ENCODE assay signal across 11 mouse cellular contexts in the genomic region with DNA sequence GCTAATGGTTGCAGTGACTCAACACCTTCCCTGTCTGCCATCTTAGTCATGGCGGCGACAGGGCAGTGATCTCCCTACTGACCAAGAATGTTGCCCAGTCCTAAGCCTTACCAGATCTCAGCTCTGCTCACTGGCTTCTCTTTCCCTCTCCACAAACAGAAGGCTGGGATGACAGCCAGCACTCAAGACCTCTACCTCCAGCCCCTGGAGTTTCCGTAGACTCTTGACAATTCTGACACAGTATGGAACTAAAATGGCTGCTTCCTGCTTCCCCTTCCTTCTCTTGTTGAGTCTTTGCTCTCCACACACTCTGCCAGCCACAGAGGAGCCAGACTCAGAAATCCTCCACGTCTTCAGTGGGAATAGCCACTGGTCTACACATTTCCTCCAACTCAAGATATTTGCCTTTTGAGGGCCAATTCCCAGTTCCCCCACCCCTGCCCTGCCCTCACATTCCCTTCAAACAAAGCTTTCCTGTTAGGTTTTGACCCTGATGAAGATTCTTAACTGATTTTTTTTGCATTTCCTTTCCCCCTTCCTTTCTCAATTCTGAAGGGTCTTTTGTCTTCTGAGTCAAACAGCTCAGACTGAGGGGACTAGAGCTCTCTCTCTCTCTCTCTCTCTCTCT. TPM values are rescaled to one million over a fixed set of nuclear protein-coding genes. Genes with fewer than 3 reads are reported as not detected.
DNase-seq lines count a peak whose midpoint lies in the region; ATAC-seq lines count a peak whose summit lies in the region.
"Had no signal": no experiment of that assay in that cellular context is flagged by ENCODE, and none has a peak within 500 bp of the region (broad histone marks: within the 10 kb centered on the region; RNA-seq: fewer than 3 reads in every experiment).

No protein-coding gene starts in this region.

- no peak for DNase-seq in kidney, postnatal 10 days
- peak; percentile 54 for DNase-seq in ZHBTc4 (ENCODE audit: low read depth, low spot score)
- DNase-seq in urinary bladder, postnatal 25 days (ENCODE audit: low spot score): no peak
- no peak for DNase-seq in cerebellum, adult 9-10 months
- DNase-seq: right cerebral cortex, postnatal 4 days had no signal

- 77% methylated on average over 4 of the region's 4 CpGs for whole genome bisulfite sequencing in kidney, embryonic 14.5 days
- WGBS in heart, embryonic 16.5 days: 48% methylated on average over 4 of the region's 4 CpGs
- 79% methylated on average over 4 of the region's 4 CpGs for WGBS in midbrain, embryonic 13.5 days

- no peak overlapping the region for H3K4me3 ChIP-seq in kidney, embryonic 14.5 days (ENCODE audit: low read length)
- no peak overlapping the region for H3K4me3 ChIP-seq in heart, embryonic 16.5 days (ENCODE audit: low read length)
- H3K4me3 ChIP-seq in midbrain, embryonic 13.5 days (replicated peaks): no peak overlapping the region
- H3K4me3 ChIP-seq: megakaryocyte, embryonic 14.5 days had no signal

- no peaks in the 10 kb centered on the region for H3K9me3 ChIP-seq in kidney, embryonic 14.5 days (ENCODE audit: control insufficient read depth, low read length)
- H3K9me3 ChIP-seq in heart, embryonic 16.5 days (replicated peaks; ENCODE audit: control insufficient read depth, low read length): no peaks in the 10 kb centered on the region
- no peaks in the 10 kb centered on the region for H3K9me3 ChIP-seq in midbrain, embryonic 13.5 days
- H3K9me3 ChIP-seq: G1E had no signal

- H3K4me2 ChIP-seq in kidney, embryonic 14.5 days (replicated peaks; ENCODE audit: low read depth, low read length): no peak overlapping the region
- H3K4me2 ChIP-seq in heart, embryonic 16.5 days (ENCODE audit: low read depth, low read length): no peak overlapping the region
- H3K4me2 ChIP-seq in midbrain, embryonic 13.5 days (replicated peaks): no peak overlapping the region

- ATAC-seq in kidney, embryonic 14.5 days (ENCODE audit: low FRiP score, low TSS enrichment): no peak
- ATAC-seq in heart, embryonic 16.5 days (replicated peaks; ENCODE audit: extremely low read depth, insufficient read depth, low FRiP score): no peak
- ATAC-seq in midbrain, embryonic 13.5 days: no peak
- ATAC-seq in megakaryocyte progenitor cell, adult 5-6 weeks (replicated peaks; ENCODE audit: poor library complexity): no peak

- H3K36me3 ChIP-seq in kidney, embryonic 14.5 days (ENCODE audit: control insufficient read depth, insufficient read depth, low read length): no peaks in the 10 kb centered on the region
- H3K36me3 ChIP-seq in heart, embryonic 16.5 days (ENCODE audit: control insufficient read depth, insufficient read depth): no peaks in the 10 kb centered on the region
- H3K36me3 ChIP-seq in midbrain, embryonic 13.5 days: no peaks in the 10 kb centered on the region
- H3K36me3 ChIP-seq: G1E had no signal

- H3K27ac ChIP-seq in kidney, embryonic 14.5 days (ENCODE audit: low read depth, low read length): peak overlapping the region; percentile 96
- H3K27ac ChIP-seq in heart, embryonic 16.5 days (ENCODE audit: low read length): peak overlapping the region; percentile 91
- peak overlapping the region; percentile 83; the same call in 1 of the 2 replicates for H3K27ac ChIP-seq in midbrain, embryonic 13.5 days

- no peaks in the 10 kb centered on the region for H3K27me3 ChIP-seq in kidney, embryonic 14.5 days (ENCODE audit: control insufficient read depth, insufficient read depth, low read length)
- no peaks in the 10 kb centered on the region for H3K27me3 ChIP-seq in heart, embryonic 16.5 days (ENCODE audit: control insufficient read depth, insufficient read depth, low read length)
- no peaks in the 10 kb centered on the region for H3K27me3 ChIP-seq in midbrain, embryonic 13.5 days

- H3K4me1 ChIP-seq in kidney, embryonic 14.5 days (ENCODE audit: control insufficient read depth, insufficient read depth, low read length): peaks cover 57% of the 10 kb centered on the region
- H3K4me1 ChIP-seq in heart, embryonic 16.5 days (ENCODE audit: control insufficient read depth, insufficient read depth, low read length): peaks cover 64% of the 10 kb centered on the region
- H3K4me1 ChIP-seq in midbrain, embryonic 13.5 days (replicated peaks): peaks cover 61% of the 10 kb centered on the region
- H3K4me1 ChIP-seq: megakaryocyte, embryonic 14.5 days had no signal

- no peak overlapping the region for H3K9ac ChIP-seq in kidney, embryonic 14.5 days (ENCODE audit: low read depth, low read length)
- H3K9ac ChIP-seq in heart, embryonic 16.5 days (ENCODE audit: low read length): no peak overlapping the region
- no peak overlapping the region for H3K9ac ChIP-seq in midbrain, embryonic 13.5 days (replicated peaks)

RNA-seq across cellular contexts. Expression of gene Kirrel, which starts 22.3 kb away (rescaled TPM):
- 11.1 and 14.2 TPM in 2 replicates for polyA plus RNA-seq in kidney, embryonic 14.5 days (2014; fragmentation: Nextera tagmentation; extraction: Ambion mirVana)
- polyA plus RNA-seq in heart, embryonic 16.5 days (2015; fragmentation: Nextera tagmentation; extraction: Ambion mirVana): 7.6 and 10.2 TPM in 2 replicates
- 8.4 and 10.1 TPM in 2 replicates for polyA plus RNA-seq in midbrain, embryonic 13.5 days (2015; fragmentation: Nextera tagmentation; extraction: Ambion mirVana)
- total RNA-seq in megakaryocyte progenitor cell, adult 5-6 weeks (2015): not detected in 2 replicates
- not detected in 2 replicates for total RNA-seq in megakaryocyte progenitor cell, adult 5-6 weeks (2017)
- polyA plus RNA-seq: G1E had no signal
